Mouse (Mus musculus): Measurements from ENCODE around the gene St6galnac3. TPM values are rescaled to one million over a fixed set of nuclear protein-coding genes. Genes with fewer than 3 reads are reported as not detected.

Gene St6galnac3
- polyA plus RNA-seq, 1 experiment from 2014 or later = 8.5 TPM

- Histone ChIP-seq H3K9me3 (ENCODE audit: control insufficient read depth) (no peaks in the 10 kb centered on the region), H3K4me2 (replicated peaks; ENCODE audit: low read depth) (no peak overlapping the region), H3K4me1 (replicated peaks; ENCODE audit: control insufficient read depth, insufficient read depth, low read length) (no peaks in the 10 kb centered on the region), H3K27me3 (replicated peaks; ENCODE audit: control insufficient read depth, insufficient read depth, low read length) (no peaks in the 10 kb centered on the region), H3K9ac (ENCODE audit: low read depth, low read length) (no peak overlapping the region), H3K36me3 (ENCODE audit: control insufficient read depth, insufficient read depth) (no peaks in the 10 kb centered on the region), H3K4me3 (ENCODE audit: low read depth, low read length) (no peak overlapping the region), H3K27ac (ENCODE audit: low read depth, low read length) (no peak overlapping the region)
- 66% methylated on average over 11 of the region's 11 CpGs for WGBS
- no peak for TF ChIP-seq CTCF (IDR thresholded peaks at IDR 0.05; ENCODE audit: low read depth)
- no peak for ATAC-seq
Observed at GRCm38 (mm10) chr3:153174336-153175033, 550.5 kb downstream of the St6galnac3 start.

GRCm38 (mm10) chr3:153173567-153173966 is 551.4 kb downstream of the St6galnac3 start:
- Histone ChIP-seq H3K4me2 (replicated peaks; ENCODE audit: low read depth) (no peak overlapping the region), H3K9ac (ENCODE audit: low read depth, low read length) (no peak overlapping the region), H3K36me3 (ENCODE audit: control insufficient read depth, insufficient read depth) (no peaks in the 10 kb centered on the region), H3K27me3 (replicated peaks; ENCODE audit: control insufficient read depth, insufficient read depth, low read length) (no peaks in the 10 kb centered on the region), H3K27ac (ENCODE audit: low read depth, low read length) (no peak overlapping the region), H3K4me3 (ENCODE audit: low read depth, low read length) (no peak overlapping the region), H3K4me1 (replicated peaks; ENCODE audit: control insufficient read depth, insufficient read depth, low read length) (no peaks in the 10 kb centered on the region), H3K9me3 (ENCODE audit: control insufficient read depth) (no peaks in the 10 kb centered on the region)
- no peak for ATAC-seq
- TF ChIP-seq CTCF (IDR thresholded peaks at IDR 0.05; ENCODE audit: low read depth) = no peak
- WGBS = 75% methylated on average over 2 of the region's 2 CpGs

- Histone ChIP-seq H3K36me3 (ENCODE audit: control insufficient read depth, insufficient read depth) (no peaks in the 10 kb centered on the region), H3K4me3 (ENCODE audit: low read depth, low read length) (no peak overlapping the region), H3K27ac (ENCODE audit: low read depth, low read length) (no peak overlapping the region), H3K27me3 (replicated peaks; ENCODE audit: control insufficient read depth, insufficient read depth, low read length) (no peaks in the 10 kb centered on the region), H3K4me2 (replicated peaks; ENCODE audit: low read depth) (no peak overlapping the region), H3K9ac (ENCODE audit: low read depth, low read length) (no peak overlapping the region), H3K9me3 (ENCODE audit: control insufficient read depth) (no peaks in the 10 kb centered on the region), H3K4me1 (replicated peaks; ENCODE audit: control insufficient read depth, insufficient read depth, low read length) (no peaks in the 10 kb centered on the region)
- TF ChIP-seq CTCF (IDR thresholded peaks at IDR 0.05; ENCODE audit: low read depth) = no peak
- 93% methylated on average over 4 of the region's 4 CpGs for WGBS
- ATAC-seq = no peak
Observed at GRCm38 (mm10) chr3:153170146-153170545, 554.8 kb downstream of the St6galnac3 start.

- WGBS = 92% methylated on average over 11 of the region's 11 CpGs
- Histone ChIP-seq H3K4me3 (ENCODE audit: low read depth, low read length) (no peak overlapping the region), H3K27ac (ENCODE audit: low read depth, low read length) (no peak overlapping the region), H3K36me3 (ENCODE audit: control insufficient read depth, insufficient read depth) (no peaks in the 10 kb centered on the region), H3K4me1 (replicated peaks; ENCODE audit: control insufficient read depth, insufficient read depth, low read length) (no peaks in the 10 kb centered on the region), H3K27me3 (replicated peaks; ENCODE audit: control insufficient read depth, insufficient read depth, low read length) (no peaks in the 10 kb centered on the region), H3K9ac (ENCODE audit: low read depth, low read length) (no peak overlapping the region), H3K9me3 (ENCODE audit: control insufficient read depth) (no peaks in the 10 kb centered on the region), H3K4me2 (replicated peaks; ENCODE audit: low read depth) (no peak overlapping the region)
- no peak for ATAC-seq
- TF ChIP-seq CTCF (IDR thresholded peaks at IDR 0.05; ENCODE audit: low read depth) = no peak
Observed at GRCm38 (mm10) chr3:153169744-153170143, 555.2 kb downstream of the St6galnac3 start.

GRCm38 (mm10) chr3:153161676-153162075 is 563.3 kb downstream of the St6galnac3 start:
- Histone ChIP-seq H3K9me3 (ENCODE audit: control insufficient read depth) (no peaks in the 10 kb centered on the region), H3K4me3 (ENCODE audit: low read depth, low read length) (no peak overlapping the region), H3K27me3 (replicated peaks; ENCODE audit: control insufficient read depth, insufficient read depth, low read length) (no peaks in the 10 kb centered on the region), H3K9ac (ENCODE audit: low read depth, low read length) (no peak overlapping the region), H3K27ac (ENCODE audit: low read depth, low read length) (no peak overlapping the region), H3K4me2 (replicated peaks; ENCODE audit: low read depth) (no peak overlapping the region), H3K36me3 (ENCODE audit: control insufficient read depth, insufficient read depth) (no peaks in the 10 kb centered on the region), H3K4me1 (replicated peaks; ENCODE audit: control insufficient read depth, insufficient read depth, low read length) (no peaks in the 10 kb centered on the region)
- no peak for TF ChIP-seq CTCF (IDR thresholded peaks at IDR 0.05; ENCODE audit: low read depth)
- ATAC-seq = no peak
- 24% methylated on average over 9 of the region's 9 CpGs for WGBS

GRCm38 (mm10) chr3:153160683-153161082 is 564.3 kb downstream of the St6galnac3 start:
- Histone ChIP-seq H3K4me3 (ENCODE audit: low read depth, low read length) (no peak overlapping the region), H3K4me1 (replicated peaks; ENCODE audit: control insufficient read depth, insufficient read depth, low read length) (no peaks in the 10 kb centered on the region), H3K4me2 (replicated peaks; ENCODE audit: low read depth) (no peak overlapping the region), H3K9ac (ENCODE audit: low read depth, low read length) (no peak overlapping the region), H3K9me3 (ENCODE audit: control insufficient read depth) (no peaks in the 10 kb centered on the region), H3K27me3 (replicated peaks; ENCODE audit: control insufficient read depth, insufficient read depth, low read length) (no peaks in the 10 kb centered on the region), H3K27ac (ENCODE audit: low read depth, low read length) (no peak overlapping the region), H3K36me3 (ENCODE audit: control insufficient read depth, insufficient read depth) (no peaks in the 10 kb centered on the region)
- ATAC-seq = no peak
- TF ChIP-seq CTCF (IDR thresholded peaks at IDR 0.05; ENCODE audit: low read depth) = no peak
- 85% methylated on average over 5 of the region's 5 CpGs for WGBS

All from intestine, postnatal 0 days (tissue).